In the genomic region with DNA sequence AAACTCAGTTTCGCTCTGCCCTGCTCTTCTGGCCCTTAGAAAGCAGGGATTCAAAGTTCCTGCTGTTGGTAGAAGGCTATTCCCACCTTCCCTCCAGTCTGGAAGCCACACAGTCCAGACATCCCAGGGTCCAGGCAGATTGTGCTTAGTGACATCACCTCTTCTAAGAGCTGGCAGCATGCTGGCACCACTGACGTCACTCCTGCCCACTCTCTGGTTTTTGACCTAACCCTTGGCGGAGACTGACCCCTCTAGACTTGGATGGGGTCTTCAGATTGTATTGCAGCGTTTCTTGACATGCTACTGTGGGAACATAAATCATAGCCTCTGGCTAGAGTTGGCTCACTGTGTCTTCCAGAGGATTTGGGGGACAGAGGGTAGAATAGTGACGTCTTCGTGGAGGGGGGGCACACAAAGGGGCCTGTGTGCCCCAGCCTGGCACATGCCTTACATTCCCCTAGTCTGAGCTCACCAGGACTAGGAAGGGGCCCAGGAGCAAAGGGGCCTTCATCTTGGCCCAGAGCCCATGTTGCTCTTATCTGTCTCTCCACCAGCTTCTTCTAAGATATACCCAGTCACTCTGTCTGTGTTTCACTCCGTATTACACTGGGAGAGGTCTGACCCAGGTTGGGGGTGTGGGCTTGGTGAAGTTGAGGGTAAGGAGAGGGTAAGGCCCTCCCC, we compare ENCODE assay signal across 8 mouse cellular contexts. TPM values are rescaled to one million over a fixed set of nuclear protein-coding genes. Genes with fewer than 3 reads are reported as not detected.
DNase-seq lines count a peak whose midpoint lies in the region; ATAC-seq and TF ChIP-seq lines count a peak whose summit lies in the region.

No protein-coding gene starts in this region.

- H3K9ac ChIP-seq in lung, embryonic 14.5 days, result peak overlapping the region; percentile 68
- peak overlapping the region; percentile 70 for H3K9ac ChIP-seq in intestine, embryonic 15.5 days
- no peak overlapping the region; the same call in 1 of the 2 replicates for H3K9ac ChIP-seq in neural tube, embryonic 14.5 days (replicated peaks; ENCODE audit: low read depth, low read length)

- DNase-seq in lung, embryonic 14.5 days, result peak; percentile 56
- no peak for DNase-seq in lung, postnatal 14 days
- DNase-seq in embryonic facial prominence, embryonic 10.5 days (ENCODE audit: low spot score), result no peak
- DNase-seq in adrenal gland, adult 2 months, result no peak
- DNase-seq in thymus, postnatal 36 days, result no peak
- DNase-seq in left cerebral cortex, postnatal 10 days (ENCODE audit: extremely low spot score in 1 of 2, low spot score in 2 of 2), result no peak

- peak; percentile 22; the same call in 1 of the 2 replicates for ATAC-seq in lung, embryonic 14.5 days (ENCODE audit: insufficient read depth)
- peak; percentile 31; the same call in 1 of the 2 replicates for ATAC-seq in intestine, embryonic 15.5 days
- ATAC-seq in neural tube, embryonic 14.5 days (ENCODE audit: low read depth), result peak; percentile 21; the same call in 1 of the 2 replicates

- TF ChIP-seq CTCF in lung, embryonic 14.5 days (IDR thresholded peaks at IDR 0.05; ENCODE audit: low read depth), result no peak

- peak overlapping the region; percentile 61 for H3K4me3 ChIP-seq in lung, embryonic 14.5 days (ENCODE audit: low read depth, low read length)
- peak overlapping the region; percentile 70 for H3K4me3 ChIP-seq in embryonic facial prominence, embryonic 10.5 days
- peak overlapping the region; percentile 65 for H3K4me3 ChIP-seq in intestine, embryonic 15.5 days (replicated peaks)
- peak overlapping the region; percentile 41 for H3K4me3 ChIP-seq in neural tube, embryonic 14.5 days (ENCODE audit: low read depth, low read length)

- no peaks in the 10 kb centered on the region for H3K9me3 ChIP-seq in lung, embryonic 14.5 days (ENCODE audit: low read depth, low read length)
- no peaks in the 10 kb centered on the region for H3K9me3 ChIP-seq in embryonic facial prominence, embryonic 10.5 days
- no peaks in the 10 kb centered on the region for H3K9me3 ChIP-seq in intestine, embryonic 15.5 days
- no peaks in the 10 kb centered on the region for H3K9me3 ChIP-seq in neural tube, embryonic 14.5 days (ENCODE audit: control insufficient read depth, low read length)

- H3K27me3 ChIP-seq in lung, embryonic 14.5 days (ENCODE audit: insufficient read depth, low read length), result peaks cover 8% of the 10 kb centered on the region
- H3K27me3 ChIP-seq in embryonic facial prominence, embryonic 10.5 days (replicated peaks; ENCODE audit: low read depth, poor library complexity, severe bottlenecking), result peaks cover 65% of the 10 kb centered on the region
- peaks cover 23% of the 10 kb centered on the region for H3K27me3 ChIP-seq in intestine, embryonic 15.5 days (replicated peaks)
- peaks cover 29% of the 10 kb centered on the region for H3K27me3 ChIP-seq in neural tube, embryonic 14.5 days (ENCODE audit: control insufficient read depth, insufficient read depth, low read length)

- whole genome bisulfite sequencing in lung, embryonic 14.5 days, result 31% methylated on average over 7 of the region's 7 CpGs
- WGBS in embryonic facial prominence, embryonic 10.5 days, result 59% methylated on average over 7 of the region's 7 CpGs
- 43% methylated on average over 7 of the region's 7 CpGs for WGBS in intestine, embryonic 15.5 days
- 50% methylated on average over 7 of the region's 7 CpGs for WGBS in neural tube, embryonic 14.5 days

- intact Hi-C loops in left cerebral cortex, postnatal 10 days (cut with DNase I), result loop anchor here (10.0 kb wide), 1 partner anchor 99 kb away; a partner anchor contains a TSS

- peak overlapping the region; percentile 81 for H3K27ac ChIP-seq in lung, embryonic 14.5 days (ENCODE audit: low read depth)
- H3K27ac ChIP-seq in embryonic facial prominence, embryonic 10.5 days (replicated peaks), result no peak overlapping the region
- peak overlapping the region; percentile 82 for H3K27ac ChIP-seq in intestine, embryonic 15.5 days
- H3K27ac ChIP-seq in neural tube, embryonic 14.5 days (ENCODE audit: low read depth, low read length), result no peak overlapping the region; the same call in 1 of the 2 replicates

- peaks cover 37% of the 10 kb centered on the region for H3K36me3 ChIP-seq in lung, embryonic 14.5 days (ENCODE audit: insufficient read depth)
- peaks cover 26% of the 10 kb centered on the region for H3K36me3 ChIP-seq in embryonic facial prominence, embryonic 10.5 days (replicated peaks)
- H3K36me3 ChIP-seq in intestine, embryonic 15.5 days, result 0 out of 2 replicates have a peak, but pooled peaks cover 6% of the 10 kb centered on the region
- no peaks in the 10 kb centered on the region for H3K36me3 ChIP-seq in neural tube, embryonic 14.5 days (ENCODE audit: control insufficient read depth, insufficient read depth, low read length)

- H3K4me1 ChIP-seq in lung, embryonic 14.5 days (ENCODE audit: insufficient read depth), result peaks cover 13% of the 10 kb centered on the region
- H3K4me1 ChIP-seq in embryonic facial prominence, embryonic 10.5 days, result peaks cover 62% of the 10 kb centered on the region
- H3K4me1 ChIP-seq in intestine, embryonic 15.5 days (replicated peaks), result peaks cover 35% of the 10 kb centered on the region
- peaks cover 13% of the 10 kb centered on the region for H3K4me1 ChIP-seq in neural tube, embryonic 14.5 days (ENCODE audit: control insufficient read depth, insufficient read depth, low read length)

- H3K4me2 ChIP-seq in lung, embryonic 14.5 days, result peak overlapping the region; percentile 89
- H3K4me2 ChIP-seq in intestine, embryonic 15.5 days (replicated peaks), result peak overlapping the region; percentile 93
- H3K4me2 ChIP-seq in neural tube, embryonic 14.5 days (ENCODE audit: low read depth, low read length), result peak overlapping the region; percentile 82

RNA-seq across cellular contexts. Expression of a gene that starts 1.6 kb away (rescaled TPM):
- 84.9 and 87.7 TPM in 2 replicates for polyA plus RNA-seq in lung, embryonic 14.5 days (2014; fragmentation: Nextera tagmentation; extraction: Ambion mirVana)
- 11.2 and 12.3 TPM in 2 replicates for polyA plus RNA-seq in embryonic facial prominence, embryonic 10.5 days (2016; fragmentation: Nextera tagmentation; extraction: Ambion mirVana)
- 40.0 and 43.5 TPM in 2 replicates for polyA plus RNA-seq in intestine, embryonic 15.5 days (2015; fragmentation: Nextera tagmentation; extraction: Ambion mirVana)
- polyA plus RNA-seq in neural tube, embryonic 14.5 days (2014; fragmentation: Nextera tagmentation; extraction: Ambion mirVana), result 9.0 and 23.0 TPM in 2 replicates
- 10 to 100 TPM; 30.5 to 52.2 TPM for total RNA-seq in adrenal gland, adult 2 months (2021)
- polyA plus RNA-seq in adrenal gland, adult 2 months (2012; rRNA removed), result 24.9 and 39.4 TPM in 2 replicates
- total RNA-seq in left cerebral cortex, postnatal 10 days (2021), result 10 to 100 TPM; 19.2 to 22.2 TPM

RNA-seq across cellular contexts. Expression of a gene that starts 22.6 kb away (rescaled TPM):
- 85.6 and 89.2 TPM in 2 replicates for polyA plus RNA-seq in lung, embryonic 14.5 days (2014; fragmentation: Nextera tagmentation; extraction: Ambion mirVana)
- polyA plus RNA-seq in embryonic facial prominence, embryonic 10.5 days (2016; fragmentation: Nextera tagmentation; extraction: Ambion mirVana), result 80.1 and 80.9 TPM in 2 replicates
- 56.9 and 57.9 TPM in 2 replicates for polyA plus RNA-seq in intestine, embryonic 15.5 days (2015; fragmentation: Nextera tagmentation; extraction: Ambion mirVana)
- polyA plus RNA-seq in neural tube, embryonic 14.5 days (2014; fragmentation: Nextera tagmentation; extraction: Ambion mirVana), result 28.9 and 32.6 TPM in 2 replicates
- total RNA-seq in adrenal gland, adult 2 months (2021), result 10 to 100 TPM; 28.7 to 30.4 TPM
- 72.9 and 76.9 TPM in 2 replicates for polyA plus RNA-seq in adrenal gland, adult 2 months (2012; rRNA removed)
- total RNA-seq in left cerebral cortex, postnatal 10 days (2021), result 10 to 100 TPM; 30.1 to 33.4 TPM

RNA-seq across cellular contexts. Expression of a gene that starts 22.6 kb away (rescaled TPM):
- 0.08 and 0.32 TPM in 2 replicates for polyA plus RNA-seq in lung, embryonic 14.5 days (2014; fragmentation: Nextera tagmentation; extraction: Ambion mirVana)
- 0.31 and 0.49 TPM in 2 replicates for polyA plus RNA-seq in embryonic facial prominence, embryonic 10.5 days (2016; fragmentation: Nextera tagmentation; extraction: Ambion mirVana)
- 0.10 TPM in 1 of 2 replicates, not detected in the other for polyA plus RNA-seq in intestine, embryonic 15.5 days (2015; fragmentation: Nextera tagmentation; extraction: Ambion mirVana)
- 0.08 and 0.10 TPM in 2 replicates for polyA plus RNA-seq in neural tube, embryonic 14.5 days (2014; fragmentation: Nextera tagmentation; extraction: Ambion mirVana)
- total RNA-seq in adrenal gland, adult 2 months (2021), result under 1 TPM; 0.12 to 0.76 TPM
- 1.1 TPM in 1 of 2 replicates, not detected in the other for polyA plus RNA-seq in adrenal gland, adult 2 months (2012; rRNA removed)
- not detected for total RNA-seq in left cerebral cortex, postnatal 10 days (2021)

RNA-seq across cellular contexts. Expression of a gene that starts 28.8 kb away (rescaled TPM):
- polyA plus RNA-seq in lung, embryonic 14.5 days (2014; fragmentation: Nextera tagmentation; extraction: Ambion mirVana), result 4.7 and 5.0 TPM in 2 replicates
- polyA plus RNA-seq in embryonic facial prominence, embryonic 10.5 days (2016; fragmentation: Nextera tagmentation; extraction: Ambion mirVana), result 0.27 and 0.75 TPM in 2 replicates
- 3.1 and 3.5 TPM in 2 replicates for polyA plus RNA-seq in intestine, embryonic 15.5 days (2015; fragmentation: Nextera tagmentation; extraction: Ambion mirVana)
- polyA plus RNA-seq in neural tube, embryonic 14.5 days (2014; fragmentation: Nextera tagmentation; extraction: Ambion mirVana), result 6.7 and 8.0 TPM in 2 replicates
- total RNA-seq in adrenal gland, adult 2 months (2021), result 10 to 100 TPM; 11.2 to 17.6 TPM
- 32.4 and 34.3 TPM in 2 replicates for polyA plus RNA-seq in adrenal gland, adult 2 months (2012; rRNA removed)
- total RNA-seq in left cerebral cortex, postnatal 10 days (2021), result 10 to 100 TPM; 11.2 to 12.1 TPM

RNA-seq across cellular contexts. Expression of a gene that starts 34.3 kb away (rescaled TPM):
- 0.07 and 0.11 TPM in 2 replicates for polyA plus RNA-seq in lung, embryonic 14.5 days (2014; fragmentation: Nextera tagmentation; extraction: Ambion mirVana)
- polyA plus RNA-seq in embryonic facial prominence, embryonic 10.5 days (2016; fragmentation: Nextera tagmentation; extraction: Ambion mirVana), result 0.09 and 0.12 TPM in 2 replicates
- polyA plus RNA-seq in intestine, embryonic 15.5 days (2015; fragmentation: Nextera tagmentation; extraction: Ambion mirVana), result 0.06 and 0.10 TPM in 2 replicates
- polyA plus RNA-seq in neural tube, embryonic 14.5 days (2014; fragmentation: Nextera tagmentation; extraction: Ambion mirVana), result not detected in 2 replicates
- under 1 TPM in 1 of 2 experiments, not detected in 1; 0.10 TPM for total RNA-seq in adrenal gland, adult 2 months (2021)
- 0.40 TPM in 1 of 2 replicates, not detected in the other for polyA plus RNA-seq in adrenal gland, adult 2 months (2012; rRNA removed)
- total RNA-seq in left cerebral cortex, postnatal 10 days (2021), result under 1 TPM in 1 of 2 experiments, not detected in 1; 0.17 TPM

Comparison
In these comparisons a context has a peak if more than half of its experiments do, and no peak if none do; other contexts are left out.
1. H3K27ac ChIP-seq: peak in lung, embryonic 14.5 days (single experiment) and intestine, embryonic 15.5 days (single experiment); none in embryonic facial prominence, embryonic 10.5 days (single experiment) and neural tube, embryonic 14.5 days (single experiment).
2. Peak in every context shown above with its lines, with median percentiles within 50 percentile points of each other: ATAC-seq, H3K4me2 ChIP-seq and H3K4me3 ChIP-seq.